Mouse (Mus musculus) heart, postnatal 0 days (tissue): Measurements from ENCODE around the gene Wapl. TPM values are rescaled to one million over a fixed set of nuclear protein-coding genes. Genes with fewer than 3 reads are reported as not detected.

Experiments used
- ATAC-seq: fragments of 200-750 bp; cut with Nextera tagmentation; 2 replicates; pipeline ENCODE4 v1.8.0; 2017; ENCODE audit warnings: low read depth, moderate number of reproducible peaks, moderate library complexity; ENCODE audit not compliant: insufficient read depth
- DNase-seq: peaks from one replicate; pipeline ENCODE4 v3.0.0-alpha.2; 2016; ENCODE audit warnings: low spot score
- H3K27ac ChIP-seq: fragments of 300-500 bp; sonication (generic); 2 replicates; pipeline ENCODE4 v1.5.1; 2014; ENCODE audit warnings: low read depth, mild to moderate bottlenecking
- H3K27me3 ChIP-seq: fragments of 300-500 bp; sonication (generic); 2 replicates; pipeline ENCODE4 v1.6.1; 2014; ENCODE audit warnings: low read length, mixed read lengths; ENCODE audit not compliant: control insufficient read depth, insufficient read depth
- H3K36me3 ChIP-seq: fragments of 300-500 bp; sonication (generic); replicated peaks from 2 replicates; pipeline ENCODE4 v1.6.1; 2014; ENCODE audit warnings: low read length, mixed read lengths; ENCODE audit not compliant: control insufficient read depth, insufficient read depth
- H3K4me1 ChIP-seq: fragments of 300-500 bp; sonication (generic); 2 replicates; pipeline ENCODE4 v1.6.1; 2014; ENCODE audit warnings: antibody characterized with exemption; ENCODE audit not compliant: control insufficient read depth, insufficient read depth
- H3K4me2 ChIP-seq: fragments of 300-500 bp; sonication (generic); 2 replicates; pipeline ENCODE4 v1.6.1; 2014; ENCODE audit warnings: low read depth, mild to moderate bottlenecking, low read length, moderate library complexity
- H3K4me3 ChIP-seq: fragments of 300-500 bp; sonication (generic); 2 replicates; pipeline ENCODE4 v1.5.1; 2014; ENCODE audit warnings: low read depth, low read length
- H3K9ac ChIP-seq: fragments of 300-500 bp; sonication (generic); replicated peaks from 2 replicates; pipeline ENCODE4 v1.6.1; 2014; ENCODE audit warnings: low read depth, low read length, mixed read lengths
- H3K9me3 ChIP-seq: fragments of 300-500 bp; sonication (generic); replicated peaks from 2 replicates; pipeline ENCODE4 v1.6.1; 2016; ENCODE audit warnings: low read length; ENCODE audit not compliant: control insufficient read depth
- CTCF ChIP-seq: IDR thresholded peaks from 2 replicates; pipeline ENCODE4 v1.5.1; 2016; ENCODE audit warnings: antibody characterized with exemption, control low read depth, low read depth
- EP300 ChIP-seq: IDR thresholded peaks from 2 replicates; pipeline ENCODE4 v1.6.1; 2016; ENCODE audit warnings: antibody characterized with exemption, low read depth
- WGBS: fragments of 180-500 bp; shearing (Covaris S2); extraction: QIAGEN DNeasy Blood & Tissue Kit; methylation state at CpG from one replicate; pipeline ENCODE4 v1.1.7; 2014; 5-methylcytosine and 5-hydroxymethylcytosine counted together
- polyA plus RNA-seq: library from polyadenylated mRNA; unstranded; fragments of >200 nt; fragmentation: Nextera tagmentation; extraction: Ambion mirVana; gene quantifications from 2 replicates; pipeline ENCODE4 v1.2.1, GENCODE M21; 2015
- total RNA-seq: library from RNA; depleted of rRNA; stranded (reverse); fragments of >200 nt; gene quantifications from 2 replicates; pipeline ENCODE4 v1.2.3, GENCODE M21; 2014; ENCODE audit warnings: low replicate concordance

Wapl gene
- total and polyA plus RNA-seq, 2 experiments from 2014 or later, result 10.8 to 17.1 TPM

- no peak overlapping the region for H3K9ac ChIP-seq
- TF ChIP-seq CTCF (no peak), EP300 (no peak)
- H3K27me3 ChIP-seq, result no peaks in the 10 kb centered on the region
- H3K27ac ChIP-seq, result no peak overlapping the region
- no peak overlapping the region for H3K4me3 ChIP-seq
- no peak overlapping the region for H3K4me2 ChIP-seq
- WGBS, result 96% methylated on average over 2 of the region's 2 CpGs
- no peaks in the 10 kb centered on the region for H3K4me1 ChIP-seq
- no peak for DNase-seq
- ATAC-seq, result no peak
- H3K9me3 ChIP-seq, result no peaks in the 10 kb centered on the region
- H3K36me3 ChIP-seq, result peaks cover 37% of the 10 kb centered on the region
Observed at GRCm38 (mm10) chr14:34727709-34728108, 54.0 kb downstream of the Wapl start.

GRCm38 (mm10) chr14:34735405-34735804 is 61.7 kb downstream of the Wapl start:
- Histone ChIP-seq H3K4me1 (no peaks in the 10 kb centered on the region), H3K4me2 (no peak overlapping the region), H3K27ac (no peak overlapping the region), H3K36me3 (peaks cover 32% of the 10 kb centered on the region), H3K4me3 (no peak overlapping the region), H3K9ac (no peak overlapping the region), H3K27me3 (no peaks in the 10 kb centered on the region), H3K9me3 (no peaks in the 10 kb centered on the region)
- DNase-seq, result no peak
- ATAC-seq, result no peak
- TF ChIP-seq EP300 (no peak), CTCF (no peak)
- 89% methylated on average over 5 of the region's 5 CpGs for WGBS

- Histone ChIP-seq H3K9me3 (no peaks in the 10 kb centered on the region), H3K4me1 (no peaks in the 10 kb centered on the region), H3K36me3 (peaks cover 58% of the 10 kb centered on the region), H3K9ac (no peak overlapping the region), H3K27ac (no peak overlapping the region), H3K27me3 (no peaks in the 10 kb centered on the region), H3K4me2 (no peak overlapping the region), H3K4me3 (no peak overlapping the region)
- DNase-seq (no peak), ATAC-seq (no peak)
- TF ChIP-seq EP300 (no peak), CTCF (no peak)
- 95% methylated on average over 1 of the region's 1 CpGs for WGBS
Observed at GRCm38 (mm10) chr14:34745401-34745800, 71.7 kb downstream of the Wapl start.

- DNase-seq, result no peak
- ATAC-seq, result no peak
Observed at GRCm38 (mm10) chr14:34755731-34756130, 82.0 kb downstream of the Wapl start.

GRCm38 (mm10) chr14:34759938-34760337 is 86.2 kb downstream of the Wapl start:
- ATAC-seq (no peak), DNase-seq (no peak)
- no peak for TF ChIP-seq EP300
- TF ChIP-seq CTCF, result no peak
- H3K36me3 ChIP-seq, result no peaks in the 10 kb centered on the region
- H3K4me3 ChIP-seq, result no peak overlapping the region
- no peak overlapping the region for H3K9ac ChIP-seq
- WGBS, result 58% methylated on average over 2 of the region's 2 CpGs
- H3K27me3 ChIP-seq, result no peaks in the 10 kb centered on the region
- H3K9me3 ChIP-seq, result no peaks in the 10 kb centered on the region
- no peak overlapping the region for H3K27ac ChIP-seq
- 0 out of 2 replicates have a peak, but pooled peaks cover 8% of the 10 kb centered on the region for H3K4me1 ChIP-seq
- no peak overlapping the region for H3K4me2 ChIP-seq

More at GRCm38 (mm10) chr14:34755731-34756130, 82.0 kb downstream of the Wapl start:
- Histone ChIP-seq H3K9ac (no peak overlapping the region), H3K27ac (no peak overlapping the region), H3K9me3 (no peaks in the 10 kb centered on the region), H3K27me3 (no peaks in the 10 kb centered on the region), H3K4me2 (no peak overlapping the region), H3K36me3 (no peaks in the 10 kb centered on the region), H3K4me3 (no peak overlapping the region), H3K4me1 (0 out of 2 replicates have a peak, but pooled peaks cover 8% of the 10 kb centered on the region)
- TF ChIP-seq EP300 (no peak), CTCF (no peak)
- 77% methylated on average over 3 of the region's 3 CpGs for WGBS

- WGBS, result 79% methylated on average over 9 of the region's 9 CpGs
Observed at GRCm38 (mm10) chr14:34761082-34761959, 87.6 kb downstream of the Wapl start.

More at GRCm38 (mm10) chr14:34761082-34761959, 87.6 kb downstream of the Wapl start:
- Histone ChIP-seq H3K4me1 (0 out of 2 replicates have a peak, but pooled peaks cover 8% of the 10 kb centered on the region), H3K9me3 (no peaks in the 10 kb centered on the region), H3K27ac (no peak overlapping the region), H3K4me2 (no peak overlapping the region), H3K36me3 (no peaks in the 10 kb centered on the region), H3K4me3 (no peak overlapping the region), H3K27me3 (no peaks in the 10 kb centered on the region), H3K9ac (no peak overlapping the region)
- no peak for DNase-seq
- TF ChIP-seq CTCF, result no peak
- TF ChIP-seq EP300, result no peak
- ATAC-seq, result no peak
